Mouse (Mus musculus) adrenal gland, postnatal 10 days (tissue): Measurements from ENCODE around the gene Kcmf1. TPM values are rescaled to one million over a fixed set of nuclear protein-coding genes. Genes with fewer than 3 reads are reported as not detected.

ENCODE experiments used
- DNase-seq: peaks from one replicate; pipeline ENCODE4 v3.0.0; 2021; ENCODE audit warnings: mixed read lengths
- long read RNA-seq, 2 experiments: library from polyadenylated mRNA; stranded (forward); transcript quantifications; one replicate each; pipeline ENCODE4 v2.0.0; 2021
- total RNA-seq, 2 experiments: library from RNA; stranded (reverse); gene quantifications; 2 replicates each; pipeline ENCODE4 v1.2.3; 2021

Gene Kcmf1
- total RNA-seq, result 10 to 100 TPM; 85.5 to 91.6 TPM
- long read RNA-seq, experiment 1, transcript Kcmf1-204 (7 exons, 1,743 nt), result minor isoform, 8 of 167 reads
- long read RNA-seq, experiment 1, transcript Kcmf1-201 (7 exons, 3,251 nt), result major isoform, 140 of 167 reads
- long read RNA-seq, experiment 1, partial matches to known transcripts, result 6 of 167 reads
- long read RNA-seq, experiment 1, other reads (novel, unspliced or antisense), result 13 of 167 reads
- long read RNA-seq, experiment 2, transcript Kcmf1-201 (7 exons, 3,251 nt), result major isoform, 74 of 106 reads
- long read RNA-seq, experiment 2, partial matches to known transcripts, result 27 of 106 reads
- long read RNA-seq, experiment 2, other reads (novel, unspliced or antisense), result 1 of 106 reads

GRCm38 (mm10) chr6:72899781-72900681, at the start of gene Kcmf1:
Gene Kcmf1 (minus strand): TSS chr6:72899979.
- DNase-seq, result peak; percentile 89

- no peak for DNase-seq
These were observed 49.5 kb upstream of the Kcmf1 start for GRCm38 (mm10) chr6:72949161-72949756.

- no peak for DNase-seq
These were observed 48.6 kb upstream of the Kcmf1 start for GRCm38 (mm10) chr6:72948392-72948791.

GRCm38 (mm10) chr6:72947960-72948359, 48.2 kb upstream of the Kcmf1 start:
- no peak for DNase-seq

GRCm38 (mm10) chr6:72940493-72940892, 40.7 kb upstream of the Kcmf1 start:
- peak; percentile 83 for DNase-seq

- no peak for DNase-seq
These were observed 38.1 kb upstream of the Kcmf1 start for GRCm38 (mm10) chr6:72937859-72938258.

GRCm38 (mm10) chr6:72937430-72937829, 37.7 kb upstream of the Kcmf1 start:
- no peak for DNase-seq

- DNase-seq, result no peak
These were observed 33.2 kb upstream of the Kcmf1 start for GRCm38 (mm10) chr6:72932955-72933354.

GRCm38 (mm10) chr6:72931533-72931932, 31.8 kb upstream of the Kcmf1 start:
- no peak for DNase-seq

GRCm38 (mm10) chr6:72929795-72930398, 30.1 kb upstream of the Kcmf1 start:
- no peak for DNase-seq

- DNase-seq, result peak; percentile 56
These were observed 27.1 kb upstream of the Kcmf1 start for GRCm38 (mm10) chr6:72926755-72927482.

- DNase-seq, result no peak
These were observed 26.3 kb upstream of the Kcmf1 start for GRCm38 (mm10) chr6:72926031-72926430.

GRCm38 (mm10) chr6:72923381-72923780, 23.6 kb upstream of the Kcmf1 start:
- no peak for DNase-seq

- DNase-seq, result no peak
These were observed 21.3 kb upstream of the Kcmf1 start for GRCm38 (mm10) chr6:72921081-72921480.

GRCm38 (mm10) chr6:72918510-72919033, 18.8 kb upstream of the Kcmf1 start:
- DNase-seq, result no peak

- DNase-seq, result no peak
These were observed 16.6 kb upstream of the Kcmf1 start for GRCm38 (mm10) chr6:72916330-72916729.

GRCm38 (mm10) chr6:72914087-72914749, 14.4 kb upstream of the Kcmf1 start:
- DNase-seq, result no peak

- no peak for DNase-seq
These were observed 11.5 kb upstream of the Kcmf1 start for GRCm38 (mm10) chr6:72911261-72911660.

GRCm38 (mm10) chr6:72902254-72902990, 2.6 kb upstream of the Kcmf1 start:
- DNase-seq, result no peak

- no peak for DNase-seq
These were observed 1.2 kb upstream of the Kcmf1 start for GRCm38 (mm10) chr6:72900952-72901351.
